Comparison of ENCODE assay signal across 10 mouse cellular contexts in the genomic region with DNA sequence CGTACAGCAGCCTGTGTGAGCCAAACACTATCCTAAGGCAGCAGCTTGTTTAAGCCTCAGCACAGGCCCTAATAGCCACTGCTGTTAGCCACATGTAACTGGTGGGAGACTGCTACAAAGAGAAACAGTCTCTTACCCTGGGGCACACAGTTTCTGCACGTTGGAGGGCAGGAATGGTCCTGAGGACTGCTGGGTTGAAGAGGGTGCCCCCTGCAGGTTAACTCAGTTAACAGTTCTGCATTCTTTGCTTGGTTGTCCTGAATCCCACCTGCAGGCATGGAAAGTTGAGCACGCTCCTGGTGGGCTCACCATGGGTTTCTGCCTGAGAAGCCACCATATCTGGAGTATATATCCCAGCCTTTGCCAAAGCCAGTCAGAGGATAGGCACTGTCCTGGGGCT. TPM values are rescaled to one million over a fixed set of nuclear protein-coding genes. Genes with fewer than 3 reads are reported as not detected.
A peak's percentile ranks its signal among the peaks of the same experiment; 100 is the strongest.
DNase-seq lines count a peak whose midpoint lies in the region; ATAC-seq and TF ChIP-seq lines count a peak whose summit lies in the region.
"Had no signal": no experiment of that assay in that cellular context is flagged by ENCODE, and none has a peak within 500 bp of the region (broad histone marks: within the 10 kb centered on the region; RNA-seq: fewer than 3 reads in every experiment).

No protein-coding gene starts in this region.

- no peaks in the 10 kb centered on the region for H3K9me3 ChIP-seq in kidney, postnatal 0 days (replicated peaks; ENCODE audit: low read length)
- no peaks in the 10 kb centered on the region for H3K9me3 ChIP-seq in forebrain, embryonic 13.5 days (replicated peaks)
- H3K9me3 ChIP-seq: heart, embryonic 13.5 days; midbrain, embryonic 12.5 days had no signal

- 59% methylated on average over 3 of the region's 3 CpGs for WGBS in cerebellum, adult 2 months
- 53% methylated on average over 3 of the region's 3 CpGs for WGBS in kidney, postnatal 0 days
- WGBS in forebrain, embryonic 13.5 days = 50% methylated on average over 3 of the region's 3 CpGs

- H3K4me1 ChIP-seq in cerebellum, adult 2 months (ENCODE audit: control insufficient read depth, insufficient read depth, low read length) = no peaks in the 10 kb centered on the region
- peaks cover 54% of the 10 kb centered on the region for H3K4me1 ChIP-seq in brown adipose tissue, adult 24 weeks (ENCODE audit: control insufficient read depth, insufficient read depth, insufficient read length, low read length)
- peaks cover 49% of the 10 kb centered on the region for H3K4me1 ChIP-seq in kidney, postnatal 0 days (replicated peaks; ENCODE audit: insufficient read depth, low read length)
- H3K4me1 ChIP-seq in forebrain, embryonic 13.5 days = peaks cover 15% of the 10 kb centered on the region; the same call in 1 of the 2 replicates

- H3K9ac ChIP-seq in kidney, postnatal 0 days (ENCODE audit: low read depth, low read length) = no peak overlapping the region
- no peak overlapping the region for H3K9ac ChIP-seq in forebrain, embryonic 13.5 days
- H3K9ac ChIP-seq: heart, embryonic 13.5 days; midbrain, embryonic 12.5 days had no signal

- TF ChIP-seq POLR2A in cerebellum, adult 2 months (IDR thresholded peaks at IDR 0.05; ENCODE audit: borderline replicate concordance, insufficient read depth, low read length) = no peak

- no peaks in the 10 kb centered on the region for H3K27me3 ChIP-seq in cerebellum, adult 2 months (ENCODE audit: control insufficient read depth, insufficient read depth, low read length)
- H3K27me3 ChIP-seq in kidney, postnatal 0 days (ENCODE audit: insufficient read depth, low read length) = no peaks in the 10 kb centered on the region
- H3K27me3 ChIP-seq in forebrain, embryonic 13.5 days = peaks cover 13% of the 10 kb centered on the region

- H3K4me3 ChIP-seq in cerebellum, adult 2 months (replicated peaks; ENCODE audit: insufficient read depth, low read depth, low read length) = no peak overlapping the region
- H3K4me3 ChIP-seq in brown adipose tissue, adult 24 weeks (ENCODE audit: insufficient read depth, low read depth, low read length) = no peak overlapping the region
- no peak overlapping the region for H3K4me3 ChIP-seq in kidney, postnatal 0 days (replicated peaks; ENCODE audit: low read depth, low read length)
- no peak overlapping the region for H3K4me3 ChIP-seq in forebrain, embryonic 13.5 days
- H3K4me3 ChIP-seq: heart, embryonic 13.5 days; midbrain, embryonic 12.5 days had no signal

- TF ChIP-seq CTCF in cerebellum, adult 2 months (IDR thresholded peaks at IDR 0.05; ENCODE audit: borderline replicate concordance, insufficient read depth, low read depth, low read length) = peak; percentile 58; the same call in 1 of the 2 replicates
- peak; percentile 67 for TF ChIP-seq CTCF in kidney, postnatal 0 days (IDR thresholded peaks at IDR 0.05; ENCODE audit: low read depth)

- ATAC-seq in kidney, postnatal 0 days (replicated peaks; ENCODE audit: low FRiP score, low read depth) = no peak
- ATAC-seq in forebrain, embryonic 13.5 days = no peak

- intact Hi-C loops in left cerebral cortex, postnatal 14 days (cut with DNase I) = no loop called here
- intact Hi-C loops in left cerebral cortex, postnatal 36 days (cut with DNase I) = no loop called here

- H3K36me3 ChIP-seq in kidney, postnatal 0 days (ENCODE audit: insufficient read depth, low read length) = no peaks in the 10 kb centered on the region
- H3K36me3 ChIP-seq in forebrain, embryonic 13.5 days (ENCODE audit: poor library complexity, severe bottlenecking) = no peaks in the 10 kb centered on the region
- H3K36me3 ChIP-seq: midbrain, embryonic 12.5 days had no signal

- no peak overlapping the region for H3K27ac ChIP-seq in cerebellum, adult 2 months (ENCODE audit: insufficient read depth, low read length)
- H3K27ac ChIP-seq in brown adipose tissue, adult 24 weeks (replicated peaks; ENCODE audit: low read depth, low read length) = 0 out of 2 replicates have a peak overlapping the region, but pooled peaks have one; percentile 12
- peak overlapping the region; percentile 84 for H3K27ac ChIP-seq in kidney, postnatal 0 days
- H3K27ac ChIP-seq in forebrain, embryonic 13.5 days = no peak overlapping the region
- H3K27ac ChIP-seq: heart, embryonic 13.5 days; midbrain, embryonic 12.5 days had no signal

- no peak for DNase-seq in cerebellum, adult 2 months
- no peak for DNase-seq in cerebellum, adult 9-11 months
- peak; percentile 52 to 73 for DNase-seq in left cerebral cortex, postnatal 14 days (ENCODE audit: low spot score in 2 of 2)
- DNase-seq in left cerebral cortex, postnatal 36 days (ENCODE audit: low spot score in 2 of 2) = no peak
- DNase-seq in kidney, postnatal 0 days (ENCODE audit: low spot score) = peak; percentile 64
- DNase-seq in thymus, postnatal 25 days = peak; percentile 46

- no peak overlapping the region for H3K4me2 ChIP-seq in kidney, postnatal 0 days (ENCODE audit: low read length)
- no peak overlapping the region for H3K4me2 ChIP-seq in forebrain, embryonic 13.5 days
- H3K4me2 ChIP-seq: heart, embryonic 13.5 days; midbrain, embryonic 12.5 days had no signal

RNA-seq across cellular contexts. Expression of a gene that starts 6.9 kb away (rescaled TPM):
- 0.84 and 1.1 TPM in 2 replicates for polyA plus RNA-seq in cerebellum, adult 2 months (2012; rRNA removed)
- total RNA-seq in left cerebral cortex, postnatal 14 days (2021) = 100 to 1,000 TPM; 105 to 111 TPM
- 10 to 100 TPM; 73.3 to 77.5 TPM for total RNA-seq in left cerebral cortex, postnatal 36 days (2021)
- 0.99 and 1.8 TPM in 2 replicates for polyA plus RNA-seq in brown adipose tissue, adult 24 weeks (2012; ENCODE audit: insufficient read depth, insufficient read length, missing spikeins)
- 1.6 and 2.1 TPM in 2 replicates for polyA plus RNA-seq in kidney, postnatal 0 days (2015; fragmentation: Nextera tagmentation; extraction: Ambion mirVana)
- polyA plus RNA-seq in forebrain, embryonic 13.5 days (2015; fragmentation: Nextera tagmentation; extraction: Ambion mirVana) = 1.2 and 1.7 TPM in 2 replicates

Comparison
In these comparisons a context has a peak if more than half of its experiments do, and no peak if none do; other contexts are left out.
1. DNase-seq: peak in left cerebral cortex, postnatal 14 days (2 of 2), kidney, postnatal 0 days (single experiment) and thymus, postnatal 25 days (single experiment); none in cerebellum, adult 2 months (0 of 2), cerebellum, adult 9-11 months (single experiment) and left cerebral cortex, postnatal 36 days (0 of 2).
2. H3K27ac ChIP-seq: peak in brown adipose tissue, adult 24 weeks (single experiment) and kidney, postnatal 0 days (single experiment); none in cerebellum, adult 2 months (single experiment) and forebrain, embryonic 13.5 days (single experiment).